Mouse (Mus musculus): ENCODE measurements around the gene Ssxb3. TPM values are rescaled to one million over a fixed set of nuclear protein-coding genes. Genes with fewer than 3 reads are reported as not detected.

Ssxb3 gene
- not detected for polyA plus RNA-seq (2017; shearing (Covaris generic))

GRCm38 (mm10) chrX:8591716-8592115 is at the start of gene Ssxb3:
Gene Ssxb3 (minus strand): TSS chrX:8591816.

GRCm38 (mm10) chrX:8548155-8548554 is 43.5 kb downstream of the Ssxb3 start, which contains the start of gene Ssxb6:
Gene Ssxb6 (minus strand): TSS chrX:8548255.

Other genes with a start within 250 kb of the Ssxb3 start
- not detected for gene Ssxb9, start 224.8 kb downstream of the Ssxb3 start, polyA plus RNA-seq (2017; shearing (Covaris generic))
- gene Ssxb1, start 178.5 kb downstream of the Ssxb3 start, polyA plus RNA-seq (2017; shearing (Covaris generic)), result not detected
- not detected for gene Ssxb2, start 130.1 kb downstream of the Ssxb3 start, polyA plus RNA-seq (2017; shearing (Covaris generic))
- gene Gm14459, start 66.9 kb downstream of the Ssxb3 start, polyA plus RNA-seq (2017; shearing (Covaris generic)), result not detected
- gene Ssxb6, start 43.6 kb downstream of the Ssxb3 start, polyA plus RNA-seq (2017; shearing (Covaris generic)), result not detected
- gene Ssxb8, start 99.0 kb upstream of the Ssxb3 start, polyA plus RNA-seq (2017; shearing (Covaris generic)), result not detected
- not detected for gene Ssx9, start 156.6 kb upstream of the Ssxb3 start, polyA plus RNA-seq (2017; shearing (Covaris generic))
- gene Ssxb5, start 211.9 kb upstream of the Ssxb3 start, polyA plus RNA-seq (2017; shearing (Covaris generic)), result not detected